Mouse (Mus musculus) hindbrain, embryonic 10.5 days (tissue): Measurements from ENCODE around the gene Csde1. TPM values are rescaled to one million over a fixed set of nuclear protein-coding genes. Genes with fewer than 3 reads are reported as not detected.

ENCODE experiments used
- DNase-seq: peaks from one replicate; pipeline ENCODE4 v3.0.0-alpha.2; 2017; ENCODE audit warnings: low spot score
- H3K27ac ChIP-seq: fragments of 300-500 bp; sonication (generic); 2 replicates; pipeline ENCODE4 v1.5.1; 2016; ENCODE audit warnings: mild to moderate bottlenecking, moderate library complexity
- H3K27me3 ChIP-seq: fragments of 300-500 bp; sonication (generic); 2 replicates; pipeline ENCODE4 v1.6.1; 2016; ENCODE audit warnings: mild to moderate bottlenecking; ENCODE audit not compliant: poor library complexity, insufficient read depth, severe bottlenecking
- H3K36me3 ChIP-seq: fragments of 300-500 bp; sonication (generic); 2 replicates; pipeline ENCODE4 v1.6.1; 2016; ENCODE audit warnings: mild to moderate bottlenecking, moderate library complexity
- H3K4me1 ChIP-seq: fragments of 300-500 bp; sonication (generic); replicated peaks from 2 replicates; pipeline ENCODE4 v1.6.1; 2016; ENCODE audit warnings: mild to moderate bottlenecking
- H3K4me3 ChIP-seq: fragments of 300-500 bp; sonication (generic); 2 replicates; pipeline ENCODE4 v1.5.1; 2016; ENCODE audit warnings: mild to moderate bottlenecking, moderate library complexity
- H3K9me3 ChIP-seq: fragments of 300-500 bp; sonication (generic); 2 replicates; pipeline ENCODE4 v1.6.1; 2016; ENCODE audit warnings: mild to moderate bottlenecking, moderate library complexity
- WGBS: fragments of 180-500 bp; shearing (Covaris S2); methylation state at CpG from one replicate; pipeline ENCODE4 v1.1.7; 2016; 5-methylcytosine and 5-hydroxymethylcytosine counted together
- polyA plus RNA-seq: library from polyadenylated mRNA; unstranded; fragments of >200 nt; fragmentation: Nextera tagmentation; extraction: Ambion mirVana; gene quantifications from 2 replicates; pipeline ENCODE4 v1.2.1, GENCODE M21; 2016

The Csde1 gene
- polyA plus RNA-seq, 1 experiment from 2014 or later = 362 TPM

GRCm38 (mm10) chr3:103017350-103017749 lies 2.9 kb upstream of the Csde1 start:
- no peak overlapping the region for H3K4me3 ChIP-seq
- H3K27me3 ChIP-seq = no peaks in the 10 kb centered on the region
- 70% methylated on average over 2 of the region's 2 CpGs for WGBS
- no peak overlapping the region for H3K27ac ChIP-seq
- DNase-seq = no peak
- H3K9me3 ChIP-seq = no peaks in the 10 kb centered on the region
- H3K4me1 ChIP-seq = peaks cover 10% of the 10 kb centered on the region
- H3K36me3 ChIP-seq = no peaks in the 10 kb centered on the region

- Histone ChIP-seq H3K27me3 (no peaks in the 10 kb centered on the region), H3K4me1 (peaks cover 12% of the 10 kb centered on the region), H3K4me3 (peak overlapping the region; percentile 92), H3K36me3 (peaks cover 6% of the 10 kb centered on the region), H3K9me3 (no peaks in the 10 kb centered on the region), H3K27ac (peak overlapping the region; percentile 100; the same call in 1 of the 2 replicates)
- DNase-seq = no peak
- 95% methylated on average over 2 of the region's 2 CpGs for WGBS
Measured at GRCm38 (mm10) chr3:103019462-103019861, 764 bp upstream of the Csde1 start.

GRCm38 (mm10) chr3:103020943-103021638 lies 865 bp downstream of the Csde1 start:
- Histone ChIP-seq H3K27ac (peak overlapping the region; percentile 100), H3K36me3 (peaks cover 22% of the 10 kb centered on the region), H3K4me3 (peak overlapping the region; percentile 92), H3K27me3 (no peaks in the 10 kb centered on the region), H3K9me3 (no peaks in the 10 kb centered on the region), H3K4me1 (peaks cover 12% of the 10 kb centered on the region)
- peak; percentile 92 for DNase-seq
- WGBS = under 1% methylated on average over 37 of the region's 37 CpGs

GRCm38 (mm10) chr3:103026174-103026573 lies 5.9 kb downstream of the Csde1 start:
- no peak overlapping the region for H3K4me3 ChIP-seq
- DNase-seq = no peak
- H3K27ac ChIP-seq = no peak overlapping the region
- peaks cover 73% of the 10 kb centered on the region for H3K36me3 ChIP-seq
- H3K4me1 ChIP-seq = peaks cover 9% of the 10 kb centered on the region
- no peaks in the 10 kb centered on the region for H3K9me3 ChIP-seq
- 97% methylated on average over 1 of the region's 1 CpGs for WGBS
- H3K27me3 ChIP-seq = no peaks in the 10 kb centered on the region

GRCm38 (mm10) chr3:103040285-103040684 lies 20.1 kb downstream of the Csde1 start:
- Histone ChIP-seq H3K27ac (no peak overlapping the region), H3K9me3 (no peaks in the 10 kb centered on the region), H3K27me3 (no peaks in the 10 kb centered on the region), H3K4me3 (no peak overlapping the region), H3K4me1 (no peaks in the 10 kb centered on the region), H3K36me3 (peaks cover 95% of the 10 kb centered on the region)
- no peak for DNase-seq
- 95% methylated on average over 6 of the region's 6 CpGs for WGBS

GRCm38 (mm10) chr3:103040861-103041379 lies 20.7 kb downstream of the Csde1 start:
- H3K27ac ChIP-seq = no peak overlapping the region
- DNase-seq = no peak
- H3K36me3 ChIP-seq = peaks cover 95% of the 10 kb centered on the region
- WGBS = 89% methylated on average over 1 of the region's 1 CpGs
- H3K9me3 ChIP-seq = no peaks in the 10 kb centered on the region
- no peaks in the 10 kb centered on the region for H3K4me1 ChIP-seq
- no peak overlapping the region for H3K4me3 ChIP-seq
- no peaks in the 10 kb centered on the region for H3K27me3 ChIP-seq

- DNase-seq = no peak
- H3K36me3 ChIP-seq = peaks cover 74% of the 10 kb centered on the region
- H3K4me1 ChIP-seq = peaks cover 11% of the 10 kb centered on the region
- H3K9me3 ChIP-seq = no peaks in the 10 kb centered on the region
- no peak overlapping the region for H3K4me3 ChIP-seq
- H3K27me3 ChIP-seq = no peaks in the 10 kb centered on the region
- no peak overlapping the region for H3K27ac ChIP-seq
- 95% methylated on average over 5 of the region's 5 CpGs for WGBS
Measured at GRCm38 (mm10) chr3:103056016-103056595, 35.9 kb downstream of the Csde1 start.

GRCm38 (mm10) chr3:103057752-103058151 lies 37.5 kb downstream of the Csde1 start:
- 3% methylated on average over 10 of the region's 10 CpGs for WGBS
- no peaks in the 10 kb centered on the region for H3K27me3 ChIP-seq
- H3K4me1 ChIP-seq = peaks cover 11% of the 10 kb centered on the region
- H3K4me3 ChIP-seq = peak overlapping the region; percentile 84
- no peaks in the 10 kb centered on the region for H3K9me3 ChIP-seq
- H3K36me3 ChIP-seq = peaks cover 74% of the 10 kb centered on the region
- H3K27ac ChIP-seq = peak overlapping the region; percentile 97
- DNase-seq = no peak

GRCm38 (mm10) chr3:103058207-103059157 lies 38.3 kb downstream of the Csde1 start, which contains the start of gene Nras:
Gene Nras (plus strand): TSS chr3:103058285.
- H3K4me3 ChIP-seq = peak within 1 kb of the TSS; percentile 84
- H3K9me3 ChIP-seq = no peaks in the 10 kb centered on the region
- no peaks in the 10 kb centered on the region for H3K27me3 ChIP-seq
- H3K4me1 ChIP-seq = peaks cover 11% of the 10 kb centered on the region
- H3K36me3 ChIP-seq = peaks cover 74% of the 10 kb centered on the region
- peak; percentile 97 for DNase-seq
- H3K27ac ChIP-seq = peak within 1 kb of the TSS; percentile 97
- 4% methylated on average over 46 of the region's 46 CpGs for WGBS

GRCm38 (mm10) chr3:103066927-103067326 lies 46.7 kb downstream of the Csde1 start:
- Histone ChIP-seq H3K9me3 (no peaks in the 10 kb centered on the region), H3K4me3 (no peak overlapping the region), H3K4me1 (no peaks in the 10 kb centered on the region), H3K27me3 (no peaks in the 10 kb centered on the region), H3K36me3 (peaks cover 86% of the 10 kb centered on the region), H3K27ac (no peak overlapping the region)
- DNase-seq = no peak
- WGBS = 95% methylated on average over 8 of the region's 8 CpGs

GRCm38 (mm10) chr3:103068971-103069370 lies 48.7 kb downstream of the Csde1 start:
- no peaks in the 10 kb centered on the region for H3K4me1 ChIP-seq
- WGBS = 94% methylated on average over 6 of the region's 6 CpGs
- H3K4me3 ChIP-seq = no peak overlapping the region
- no peak for DNase-seq
- no peaks in the 10 kb centered on the region for H3K9me3 ChIP-seq
- H3K36me3 ChIP-seq = peaks cover 65% of the 10 kb centered on the region
- H3K27me3 ChIP-seq = no peaks in the 10 kb centered on the region
- no peak overlapping the region for H3K27ac ChIP-seq

GRCm38 (mm10) chr3:103073771-103074170 lies 53.5 kb downstream of the Csde1 start, which contains the start of gene Ampd1:
Gene Ampd1 (plus strand): TSS chr3:103074014.
- Histone ChIP-seq H3K9me3 (no peaks in the 10 kb centered on the region), H3K36me3 (peaks cover 18% of the 10 kb centered on the region), H3K27ac (no peak within 1 kb of the TSS), H3K4me1 (no peaks in the 10 kb centered on the region), H3K4me3 (no peak within 1 kb of the TSS), H3K27me3 (no peaks in the 10 kb centered on the region)
- WGBS = 72% methylated on average over 5 of the region's 5 CpGs
- no peak for DNase-seq
